Mouse (Mus musculus) mouse embryonic stem cell (cell line): ENCODE results near the gene Tmem100.

ENCODE experiments used
- in situ Hi-C, 2 experiments: fragments of 300-500 bp; cut with MboI; formaldehyde crosslinking; loops; 1 replicate in 1 of 2; 3 replicates in 1 of 2; pipeline ENCODE4 v1.14.3; 2019 to 2020; ENCODE audit warnings: low sequenced_read_pairs in 2 of 2, low pct_unique_long_range_greater_than_20kb in 1 of 2, mixed read lengths in 1 of 2; ENCODE audit not compliant: unreplicated experiment in 1 of 2

The Tmem100 gene

DNA sequence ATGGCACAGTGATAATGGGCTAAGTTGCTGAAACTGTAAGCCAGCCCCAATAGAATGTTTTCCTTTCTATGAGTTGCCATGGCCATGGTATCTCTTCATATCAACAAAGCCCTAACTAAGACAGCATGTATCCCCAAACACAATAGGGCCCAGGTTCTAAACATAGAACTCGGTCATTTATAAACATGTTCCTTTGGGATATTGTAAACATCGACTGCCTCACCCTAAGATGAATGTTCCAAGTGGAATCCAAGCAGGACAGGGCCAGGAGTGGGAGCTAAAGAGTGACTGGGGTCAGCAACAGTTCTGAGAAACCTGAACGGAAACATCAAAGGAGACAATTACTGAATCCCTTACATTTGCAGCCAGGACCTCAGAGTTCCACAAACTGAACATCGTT lies 14.3 kb downstream of the Tmem100 start:
- in situ Hi-C loops = loop anchor here in 1 of 2 experiments (10.0 kb wide), 1 partner anchor 120 kb away; no protein-coding TSS in a partner anchor

DNA sequence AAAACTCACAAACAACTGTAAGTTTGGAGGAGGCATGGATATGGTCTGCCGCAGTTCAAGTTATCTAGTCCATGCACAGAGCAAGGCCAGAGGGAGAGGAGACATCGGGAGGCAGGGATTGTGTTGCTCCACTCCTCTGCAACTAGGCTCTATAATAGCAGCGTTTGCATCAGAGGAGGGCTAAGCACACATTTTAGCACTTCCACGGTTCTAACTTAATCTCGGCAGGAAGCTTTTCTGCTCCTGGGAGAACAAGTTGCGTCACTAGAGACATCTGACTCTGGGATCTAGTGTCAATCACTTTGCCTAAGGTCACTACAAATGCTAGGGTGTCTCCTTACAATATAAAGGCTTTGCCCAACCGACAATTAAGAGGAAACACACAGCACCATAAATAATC lies 16.1 kb downstream of the Tmem100 start:
- in situ Hi-C loops = loop anchor here in 1 of 2 experiments (10.0 kb wide), 1 partner anchor 119 kb away; no protein-coding TSS in a partner anchor

DNA sequence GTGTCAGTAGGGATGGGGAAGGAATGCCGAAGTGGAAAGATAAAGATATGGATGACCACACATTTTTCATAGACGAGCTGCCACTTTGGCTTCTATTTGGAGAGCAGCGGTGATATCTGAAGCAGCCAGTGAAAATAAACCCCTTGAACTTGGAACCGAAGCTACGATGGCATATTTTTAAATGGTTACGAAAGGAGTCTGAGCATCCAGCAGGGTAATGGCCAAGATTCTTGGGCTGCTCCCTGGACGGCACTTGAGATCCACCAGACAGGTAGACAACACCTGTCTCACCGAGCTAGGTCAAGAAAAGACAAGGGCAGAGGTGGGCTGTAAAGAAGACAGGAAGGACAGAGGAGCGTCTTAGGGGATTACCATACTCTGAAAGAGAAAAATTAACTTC lies 17.1 kb downstream of the Tmem100 start:
- in situ Hi-C loops = loop anchor here in 1 of 2 experiments (10.0 kb wide), 1 partner anchor 118 kb away; no protein-coding TSS in a partner anchor

GRCm38 (mm10) chr11:90050016-90050415 lies 19.9 kb downstream of the Tmem100 start:
- in situ Hi-C loops = no loop called here

- in situ Hi-C loops = no loop called here
Measured at GRCm38 (mm10) chr11:90052785-90053184, 22.6 kb downstream of the Tmem100 start.

GRCm38 (mm10) chr11:90053820-90054219 lies 23.7 kb downstream of the Tmem100 start:
- in situ Hi-C loops = no loop called here

DNA sequence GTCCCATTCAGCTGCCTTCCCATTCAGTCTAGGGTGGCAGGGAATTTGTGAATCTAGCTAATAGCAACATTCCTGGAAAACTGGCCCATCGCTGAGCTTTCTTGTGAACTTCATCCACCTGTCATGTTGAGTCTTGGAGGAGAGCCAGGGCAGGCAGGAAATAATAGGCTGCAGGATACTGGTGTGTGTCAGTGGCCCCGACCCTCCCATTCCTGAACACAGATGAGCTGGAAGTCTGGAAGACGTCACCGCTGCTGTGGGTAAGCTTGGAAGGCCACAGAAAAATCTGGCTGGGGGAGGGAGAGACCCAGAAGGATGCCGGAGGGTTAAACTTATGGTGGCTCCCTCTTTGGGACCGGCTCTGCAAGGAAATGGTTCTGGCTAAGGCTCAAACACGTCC lies 24.3 kb downstream of the Tmem100 start:
- in situ Hi-C loops = no loop called here

- in situ Hi-C loops = no loop called here
Measured at GRCm38 (mm10) chr11:90057070-90057469, 26.9 kb downstream of the Tmem100 start.

GRCm38 (mm10) chr11:90059241-90059640 lies 29.1 kb downstream of the Tmem100 start:
- in situ Hi-C loops = no loop called here

DNA sequence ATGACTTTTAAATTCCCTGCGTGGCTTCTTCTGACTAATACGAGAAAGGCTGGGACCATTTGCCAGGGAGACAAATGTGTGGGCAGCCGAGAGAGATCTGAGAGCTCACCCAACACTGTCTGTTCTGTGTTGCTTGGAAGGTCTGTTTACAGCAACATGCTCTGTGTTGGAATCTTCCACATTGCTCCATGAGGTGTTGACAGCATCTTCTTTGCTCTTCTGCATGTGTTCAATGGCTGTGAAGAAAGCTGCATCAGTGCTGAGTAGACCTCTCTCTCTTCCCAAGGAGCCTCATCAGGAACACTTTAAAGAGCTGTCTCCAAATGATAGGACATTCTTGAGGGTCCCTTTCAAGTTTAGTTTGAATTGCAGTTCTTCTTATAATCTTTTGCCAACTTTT lies 32.5 kb downstream of the Tmem100 start:
- in situ Hi-C loops = no loop called here

DNA sequence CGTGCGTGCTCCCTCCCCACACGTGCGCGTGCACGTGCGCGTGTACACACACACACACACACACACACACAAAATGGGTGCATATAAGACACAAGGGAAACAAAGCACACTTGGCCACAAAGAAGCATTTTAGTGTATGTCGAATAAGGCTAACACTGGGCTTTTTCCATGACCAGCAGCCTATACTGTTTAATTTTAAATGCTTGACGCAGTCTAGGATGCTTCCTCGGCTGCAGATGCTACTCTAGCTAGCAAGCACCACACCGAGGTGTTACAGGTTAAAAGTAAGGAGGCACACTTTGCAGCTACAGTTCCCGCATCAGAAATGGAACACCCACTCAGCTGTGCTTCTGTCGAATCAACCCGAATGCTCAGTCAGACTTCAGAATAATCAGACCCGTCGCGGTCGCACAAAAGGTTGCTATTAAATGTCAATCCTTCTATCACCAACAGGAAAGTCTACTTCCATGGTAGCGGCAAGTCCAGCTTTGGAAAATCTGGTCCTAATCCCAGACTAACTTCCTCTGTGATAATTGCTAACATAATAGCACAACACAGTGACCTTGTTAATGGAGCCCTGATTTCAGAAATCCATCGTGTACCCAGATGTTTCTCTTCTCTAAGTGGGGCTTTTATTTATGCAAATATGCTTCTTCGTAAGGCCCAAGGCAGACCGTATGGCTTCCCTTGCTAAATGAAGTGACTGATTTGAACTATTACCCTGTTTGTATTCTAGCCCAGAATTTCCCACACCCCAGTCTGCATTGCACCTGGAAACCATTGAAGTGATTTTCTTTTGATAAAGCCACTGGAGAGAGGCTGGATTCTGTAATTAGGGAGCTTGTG lies 36.5 kb downstream of the Tmem100 start:
- in situ Hi-C loops = no loop called here

- in situ Hi-C loops = no loop called here
Measured at GRCm38 (mm10) chr11:90071747-90072146, 41.6 kb downstream of the Tmem100 start.

GRCm38 (mm10) chr11:90073201-90073600 lies 43.1 kb downstream of the Tmem100 start:
- in situ Hi-C loops = no loop called here

DNA sequence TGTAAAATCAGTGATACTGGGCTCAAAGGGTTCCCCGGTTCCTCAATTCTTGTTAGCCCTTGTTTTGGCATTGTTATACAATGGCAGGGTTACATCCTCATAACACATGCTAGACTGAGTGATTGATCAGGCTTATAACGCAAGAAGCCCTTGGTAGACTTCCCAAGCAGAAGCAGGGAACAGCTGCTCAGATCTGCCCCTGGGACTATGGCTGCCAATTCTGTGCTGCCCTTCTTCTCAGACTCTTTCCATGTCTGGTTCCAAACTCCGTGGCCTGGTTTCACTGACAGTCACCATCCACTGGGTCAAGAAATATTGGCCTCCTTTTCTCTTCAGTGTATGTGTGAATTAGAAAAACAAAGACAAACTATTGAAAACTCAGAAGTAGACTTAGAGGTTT lies 46.5 kb downstream of the Tmem100 start:
- in situ Hi-C loops = no loop called here

DNA sequence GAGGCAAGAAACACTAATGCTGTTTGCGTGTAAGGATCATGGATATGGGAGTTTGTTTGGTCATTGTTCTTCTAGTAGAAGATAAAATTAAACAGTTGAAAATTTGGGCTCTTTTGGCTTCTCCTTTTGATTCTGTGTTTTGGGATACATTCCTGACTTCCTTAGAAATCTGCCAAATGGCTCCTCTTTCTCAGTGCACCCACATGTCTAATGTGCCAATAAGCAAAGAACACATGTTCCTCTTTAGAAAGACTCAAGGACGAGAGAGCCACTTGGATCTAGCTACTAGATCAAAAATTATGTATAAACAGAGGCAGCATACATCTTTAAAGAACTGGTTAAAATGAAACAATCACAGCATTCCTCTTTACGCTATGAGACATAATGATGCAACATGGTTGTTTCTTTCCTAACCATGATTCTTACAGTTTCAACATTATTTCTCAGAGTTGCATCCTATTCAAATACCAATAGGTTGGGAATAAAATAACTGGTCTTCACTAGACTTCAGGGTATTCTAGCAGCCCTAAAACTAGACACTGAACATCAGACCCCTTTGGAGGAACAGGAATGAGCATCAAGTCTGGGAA lies 50.6 kb downstream of the Tmem100 start:
- in situ Hi-C loops = no loop called here

- in situ Hi-C loops = no loop called here
Measured at GRCm38 (mm10) chr11:90081820-90082596, 51.9 kb downstream of the Tmem100 start.

DNA sequence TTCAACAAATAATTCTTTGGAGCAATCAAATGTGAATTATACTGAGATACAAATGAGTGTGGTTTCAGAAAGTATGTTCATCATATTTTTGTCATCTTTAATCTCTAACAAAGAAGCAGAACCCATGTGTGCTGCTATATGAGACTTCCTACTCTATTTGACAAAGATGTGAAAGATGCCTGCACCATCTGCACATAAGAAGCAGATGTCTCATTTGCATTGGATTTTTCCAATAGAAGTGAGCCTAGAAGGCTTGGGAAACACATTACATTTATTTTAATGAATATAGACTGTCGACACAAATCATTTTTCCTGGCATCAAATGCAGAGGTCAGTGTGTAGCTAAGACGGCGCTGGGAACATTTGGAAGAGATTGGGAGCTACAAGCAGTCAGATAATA lies 52.9 kb downstream of the Tmem100 start:
- in situ Hi-C loops = no loop called here

GRCm38 (mm10) chr11:90084166-90084565 lies 54.0 kb downstream of the Tmem100 start:
- in situ Hi-C loops = no loop called here
